Mouse (Mus musculus): ENCODE data around the gene Atat1.

- no peak for TF ChIP-seq POLR2A (IDR thresholded peaks at IDR 0.05; ENCODE audit: borderline replicate concordance, insufficient read depth, low read length)
- no peak for TF ChIP-seq CTCF (IDR thresholded peaks at IDR 0.05; ENCODE audit: borderline replicate concordance, insufficient read depth, low read depth, low read length)
These were observed 29.2 kb upstream of the Atat1 start for GRCm38 (mm10) chr17:35939108-35939507.

Measured in cerebellum, adult 2 months (tissue).